7 mouse cellular contexts compared by ENCODE assay signal in genomic region chr11:19009536-19010395, GRCm38 (mm10). TPM values are rescaled to one million over a fixed set of nuclear protein-coding genes. Genes with fewer than 3 reads are reported as not detected.
A peak's percentile ranks its signal among the peaks of the same experiment; 100 is the strongest.
DNase-seq lines count a peak whose midpoint lies in the region; ATAC-seq and TF ChIP-seq lines count a peak whose summit lies in the region.

No protein-coding gene starts in this region.

- H3K9me3 ChIP-seq in intestine, postnatal 0 days (ENCODE audit: control insufficient read depth): no peaks in the 10 kb centered on the region

- no peak for TF ChIP-seq POLR2A in spleen, adult 2 months (IDR thresholded peaks at IDR 0.05; ENCODE audit: low read depth, low read length)
- no peak for TF ChIP-seq POLR2A in heart, adult 2 months (IDR thresholded peaks at IDR 0.05; ENCODE audit: insufficient read depth, low read depth, low read length)

- no peaks in the 10 kb centered on the region for H3K4me1 ChIP-seq in spleen, adult 2 months (ENCODE audit: control insufficient read depth, insufficient read depth, insufficient read length)
- peaks cover 2% of the 10 kb centered on the region; the same call in 1 of the 2 replicates for H3K4me1 ChIP-seq in heart, adult 2 months (ENCODE audit: control insufficient read depth, insufficient read depth, low read length)
- no peaks in the 10 kb centered on the region for H3K4me1 ChIP-seq in intestine, postnatal 0 days (replicated peaks; ENCODE audit: control insufficient read depth, insufficient read depth, low read length)

- no peak overlapping the region for H3K4me3 ChIP-seq in spleen, adult 2 months (ENCODE audit: extremely low read depth, insufficient read depth, insufficient read length)
- H3K4me3 ChIP-seq in heart, adult 2 months: peak overlapping the region; percentile 28
- peak overlapping the region; percentile 30 for H3K4me3 ChIP-seq in intestine, postnatal 0 days (ENCODE audit: low read depth, low read length)

- TF ChIP-seq EP300 in heart, adult 2 months (IDR thresholded peaks at IDR 0.05; ENCODE audit: insufficient read depth, low read depth, low read length): no peak

- H3K79me2 ChIP-seq in heart, adult 2 months (replicated peaks; ENCODE audit: control insufficient read depth, insufficient read depth, low read length): no peaks in the 10 kb centered on the region; the same call in 1 of the 2 replicates

- no peak for DNase-seq in spleen, adult 2 months (ENCODE audit: low read depth in 1 of 2, low spot score in 2 of 2)
- no peak for DNase-seq in spleen, adult 18-20 months
- DNase-seq in heart, adult 2 months: peak in 1 of 2 experiments; percentile 35
- no peak for DNase-seq in frontal cortex, postnatal 14 days (ENCODE audit: low spot score in 2 of 2)
- no peak for DNase-seq in spleen, postnatal 4 days (ENCODE audit: low spot score in 2 of 2)
- DNase-seq in frontal cortex, adult 2 months (ENCODE audit: extremely low spot score in 1 of 2, low spot score in 1 of 2): no peak

- no peak for TF ChIP-seq CTCF in spleen, adult 2 months (IDR thresholded peaks at IDR 0.05; ENCODE audit: extremely low read depth, insufficient read depth, insufficient read length, insufficient replicate concordance)
- no peak for TF ChIP-seq CTCF in heart, adult 2 months (IDR thresholded peaks at IDR 0.05)
- TF ChIP-seq CTCF in intestine, postnatal 0 days (IDR thresholded peaks at IDR 0.05; ENCODE audit: low read depth): no peak

- H3K36me3 ChIP-seq in spleen, adult 2 months (ENCODE audit: control insufficient read depth, insufficient read depth, low read length): 0 out of 2 replicates have a peak, but pooled peaks cover 2% of the 10 kb centered on the region
- H3K36me3 ChIP-seq in heart, adult 2 months (ENCODE audit: control insufficient read depth, insufficient read depth, low read length): peaks cover 21% of the 10 kb centered on the region
- peaks cover 7% of the 10 kb centered on the region; the same call in 1 of the 2 replicates for H3K36me3 ChIP-seq in intestine, postnatal 0 days (ENCODE audit: control insufficient read depth, insufficient read depth)

- no peak for ATAC-seq in intestine, postnatal 0 days

- H3K27ac ChIP-seq in spleen, adult 2 months (ENCODE audit: insufficient read depth, low read length): peak overlapping the region; percentile 46
- peak overlapping the region; percentile 84 for H3K27ac ChIP-seq in heart, adult 2 months
- peak overlapping the region; percentile 35; the same call in 1 of the 2 replicates for H3K27ac ChIP-seq in intestine, postnatal 0 days (ENCODE audit: low read depth, low read length)

- peaks cover 8% of the 10 kb centered on the region; the same call in 1 of the 2 replicates for H3K27me3 ChIP-seq in spleen, adult 2 months (ENCODE audit: control insufficient read depth, insufficient read depth, low read length)
- no peaks in the 10 kb centered on the region for H3K27me3 ChIP-seq in heart, adult 2 months (ENCODE audit: control insufficient read depth, insufficient read depth, low read length)
- H3K27me3 ChIP-seq in intestine, postnatal 0 days (replicated peaks; ENCODE audit: control insufficient read depth, insufficient read depth, low read length): no peaks in the 10 kb centered on the region

- intact Hi-C loops in heart, adult 2 months (cut with DNase I): no loop called here

- 54% methylated on average over 17 of the region's 17 CpGs for WGBS in spleen, adult 2 months
- 55% methylated on average over 17 of the region's 17 CpGs for WGBS in heart, adult 2 months
- 63% methylated on average over 17 of the region's 17 CpGs for WGBS in intestine, postnatal 0 days

- H3K9ac ChIP-seq in heart, adult 2 months (ENCODE audit: low read depth, low read length): peak overlapping the region; percentile 72
- H3K9ac ChIP-seq in intestine, postnatal 0 days (ENCODE audit: low read depth, low read length): peak overlapping the region; percentile 46; the same call in 1 of the 2 replicates

- peak overlapping the region; percentile 59 for H3K4me2 ChIP-seq in intestine, postnatal 0 days (replicated peaks; ENCODE audit: low read depth)

RNA-seq across cellular contexts. Expression of gene Meis1, which starts 9.0 kb away (rescaled TPM):
- polyA plus RNA-seq in spleen, adult 2 months (2012; rRNA removed): 5.0 and 5.9 TPM in 2 replicates
- total RNA-seq in heart, adult 2 months (2021): 10 to 100 TPM; 29.0 to 31.4 TPM
- 18.2 and 22.6 TPM in 2 replicates for polyA plus RNA-seq in heart, adult 2 months (2012; rRNA removed)
- 22.1 and 22.9 TPM in 2 replicates for polyA plus RNA-seq in intestine, postnatal 0 days (2015; fragmentation: Nextera tagmentation; extraction: Ambion mirVana)
- polyA plus RNA-seq in frontal cortex, adult 2 months (2012; rRNA removed): 21.9 and 22.7 TPM in 2 replicates
